Mouse (Mus musculus) ES-E14 (cell line): ENCODE measurements around the gene Tbc1d24. TPM values are rescaled to one million over a fixed set of nuclear protein-coding genes. Genes with fewer than 3 reads are reported as not detected.

Source experiments
- DNase-seq: peaks from one replicate; pipeline ENCODE4 v3.0.0-alpha.2; 2013; ENCODE audit warnings: low read depth, low spot score
- H3K27ac ChIP-seq: 2 replicates; pipeline ENCODE4 v1.5.1; 2012; ENCODE audit warnings: low read depth, mild to moderate bottlenecking, low read length, moderate library complexity, mixed read lengths; ENCODE audit not compliant: poor library complexity, insufficient read depth, severe bottlenecking
- H3K36me3 ChIP-seq: 2 replicates; pipeline ENCODE4 v1.6.1; 2012; ENCODE audit warnings: mild to moderate bottlenecking, low read length, moderate library complexity, mixed read lengths; ENCODE audit not compliant: control insufficient read depth, poor library complexity, insufficient read depth, severe bottlenecking
- H3K4me1 ChIP-seq, 2 experiments: fragments of 150-350 bp in 1 of 2; sonication (generic) in 1 of 2; 2 replicates each; pipeline ENCODE4 v1.6.1; 2012; ENCODE audit warnings: low read length in 2 of 2, mild to moderate bottlenecking in 1 of 2, mixed read lengths in 1 of 2; ENCODE audit not compliant: control insufficient read depth in 2 of 2, insufficient read depth in 2 of 2, poor library complexity in 1 of 2
- H3K4me3 ChIP-seq, 2 experiments: fragments of 150-350 bp in 1 of 2; sonication (generic) in 1 of 2; 2 replicates each; pipeline ENCODE4 v1.5.1; 2012; ENCODE audit warnings: low read length in 2 of 2, low read depth in 1 of 2, mild to moderate bottlenecking in 1 of 2, mixed read lengths in 1 of 2; ENCODE audit not compliant: insufficient read depth in 1 of 2, poor library complexity in 1 of 2, severe bottlenecking in 1 of 2
- H3K9ac ChIP-seq: 2 replicates; pipeline ENCODE4 v1.6.1; 2012; ENCODE audit warnings: low read depth, mild to moderate bottlenecking, low read length, mixed read lengths; ENCODE audit not compliant: poor library complexity, insufficient read depth, severe bottlenecking
- H3K9me3 ChIP-seq: fragments of 150-350 bp; sonication (generic); 2 replicates; pipeline ENCODE4 v1.6.1; 2012; ENCODE audit warnings: low read depth, mild to moderate bottlenecking, low read length; ENCODE audit not compliant: control insufficient read depth, insufficient read depth
- CHD2 ChIP-seq: IDR thresholded peaks from 2 replicates; pipeline ENCODE4 v1.6.1; 2014; ENCODE audit warnings: mild to moderate bottlenecking, low read depth, low read length, inconsistent platforms
- HCFC1 ChIP-seq: IDR thresholded peaks from 2 replicates; pipeline ENCODE4 v1.6.1; 2012; ENCODE audit warnings: low read length, inconsistent platforms, borderline replicate concordance; ENCODE audit not compliant: insufficient read depth
- MAFK ChIP-seq: IDR thresholded peaks from 2 replicates; pipeline ENCODE4 v1.6.1; 2014; ENCODE audit warnings: mild to moderate bottlenecking, low read depth, low read length, inconsistent platforms; ENCODE audit not compliant: insufficient read depth
- ZC3H11A ChIP-seq: IDR thresholded peaks from 2 replicates; pipeline ENCODE4 v1.6.1; 2012; ENCODE audit warnings: low read depth, mild to moderate bottlenecking, inconsistent platforms, low read length, borderline replicate concordance
- ZNF384 ChIP-seq: IDR thresholded peaks from 2 replicates; pipeline ENCODE4 v1.6.1; 2012; ENCODE audit warnings: low read depth, low read length, inconsistent platforms
- in situ Hi-C, 2 experiments: fragments of 600-800 bp; cut with MboI; formaldehyde crosslinking; loops; one replicate each; pipeline ENCODE4 v1.15.1; 2025; ENCODE audit warnings: low sequenced_read_pairs in 2 of 2, inconsistent platforms in 1 of 2; ENCODE audit not compliant: unreplicated experiment in 2 of 2
- total RNA-seq: library from RNA; depleted of rRNA; stranded (reverse); fragments of 300-350 nt; gene quantifications from 2 replicates; pipeline ENCODE4 v1.2.3, GENCODE M21; 2012

Gene Tbc1d24
- total RNA-seq, 1 experiment = 14.1 TPM

- no peak for TF ChIP-seq HCFC1
- no peak for TF ChIP-seq MAFK
- no peak for TF ChIP-seq CHD2
- TF ChIP-seq ZC3H11A = no peak
- TF ChIP-seq ZNF384 = no peak
- H3K9ac ChIP-seq = no peak overlapping the region
- H3K4me3 ChIP-seq = no peak overlapping the region
- in situ Hi-C loops = no loop called here
- no peak for DNase-seq
- H3K36me3 ChIP-seq = 0 out of 2 replicates have a peak, but pooled peaks cover 2% of the 10 kb centered on the region
- no peak overlapping the region for H3K27ac ChIP-seq
- no peaks in the 10 kb centered on the region for H3K9me3 ChIP-seq
- peaks cover 4 to 10% of the 10 kb centered on the region in 2 experiments; a peak in 3 of 4 replicates for H3K4me1 ChIP-seq
Observed at GRCm38 (mm10) chr17:24191481-24191880, 13.9 kb downstream of the Tbc1d24 start.

- TF ChIP-seq HCFC1 (no peak), ZNF384 (no peak), ZC3H11A (no peak), MAFK (no peak), CHD2 (no peak)
- in situ Hi-C loops = no loop called here
- no peak overlapping the region for H3K9ac ChIP-seq
Observed at GRCm38 (mm10) chr17:24190934-24191333, 14.4 kb downstream of the Tbc1d24 start.

GRCm38 (mm10) chr17:24174259-24174658 lies 31.1 kb downstream of the Tbc1d24 start:
- TF ChIP-seq ZNF384 = no peak
- no peak for TF ChIP-seq HCFC1
- TF ChIP-seq CHD2 = no peak
- no peak for TF ChIP-seq ZC3H11A
- TF ChIP-seq MAFK = no peak
- DNase-seq = no peak
- no peak overlapping the region for H3K9ac ChIP-seq
- peaks cover 4 to 11% of the 10 kb centered on the region in 2 experiments; a peak in 3 of 4 replicates for H3K4me1 ChIP-seq
- in situ Hi-C loops = no loop called here
- no peak overlapping the region for H3K27ac ChIP-seq
- H3K4me3 ChIP-seq = no peak overlapping the region
- no peaks in the 10 kb centered on the region for H3K36me3 ChIP-seq
- H3K9me3 ChIP-seq = no peaks in the 10 kb centered on the region

More at GRCm38 (mm10) chr17:24190934-24191333, 14.4 kb downstream of the Tbc1d24 start:
- Histone ChIP-seq H3K27ac (no peak overlapping the region), H3K4me3 (no peak overlapping the region), H3K9me3 (no peaks in the 10 kb centered on the region), H3K36me3 (peaks cover 2% of the 10 kb centered on the region; the same call in 1 of the 2 replicates), H3K4me1 (peaks cover 4 to 10% of the 10 kb centered on the region in 2 experiments; a peak in 3 of 4 replicates)
- DNase-seq = no peak

GRCm38 (mm10) chr17:24173423-24173822 lies 31.9 kb downstream of the Tbc1d24 start:
- Histone ChIP-seq H3K9me3 (no peaks in the 10 kb centered on the region), H3K36me3 (no peaks in the 10 kb centered on the region), H3K4me3 (no peak overlapping the region), H3K4me1 (peaks cover 4 to 11% of the 10 kb centered on the region in 2 experiments; a peak in 3 of 4 replicates), H3K9ac (no peak overlapping the region), H3K27ac (no peak overlapping the region)
- DNase-seq = no peak
- in situ Hi-C loops = no loop called here
- no peak for TF ChIP-seq HCFC1
- TF ChIP-seq ZC3H11A = no peak
- TF ChIP-seq CHD2 = no peak
- TF ChIP-seq MAFK = no peak
- TF ChIP-seq ZNF384 = no peak
